Mouse (Mus musculus): ENCODE data around the gene Dstn.
A peak's percentile ranks its signal among the peaks of the same experiment; 100 is the strongest.

Dstn gene

DNA sequence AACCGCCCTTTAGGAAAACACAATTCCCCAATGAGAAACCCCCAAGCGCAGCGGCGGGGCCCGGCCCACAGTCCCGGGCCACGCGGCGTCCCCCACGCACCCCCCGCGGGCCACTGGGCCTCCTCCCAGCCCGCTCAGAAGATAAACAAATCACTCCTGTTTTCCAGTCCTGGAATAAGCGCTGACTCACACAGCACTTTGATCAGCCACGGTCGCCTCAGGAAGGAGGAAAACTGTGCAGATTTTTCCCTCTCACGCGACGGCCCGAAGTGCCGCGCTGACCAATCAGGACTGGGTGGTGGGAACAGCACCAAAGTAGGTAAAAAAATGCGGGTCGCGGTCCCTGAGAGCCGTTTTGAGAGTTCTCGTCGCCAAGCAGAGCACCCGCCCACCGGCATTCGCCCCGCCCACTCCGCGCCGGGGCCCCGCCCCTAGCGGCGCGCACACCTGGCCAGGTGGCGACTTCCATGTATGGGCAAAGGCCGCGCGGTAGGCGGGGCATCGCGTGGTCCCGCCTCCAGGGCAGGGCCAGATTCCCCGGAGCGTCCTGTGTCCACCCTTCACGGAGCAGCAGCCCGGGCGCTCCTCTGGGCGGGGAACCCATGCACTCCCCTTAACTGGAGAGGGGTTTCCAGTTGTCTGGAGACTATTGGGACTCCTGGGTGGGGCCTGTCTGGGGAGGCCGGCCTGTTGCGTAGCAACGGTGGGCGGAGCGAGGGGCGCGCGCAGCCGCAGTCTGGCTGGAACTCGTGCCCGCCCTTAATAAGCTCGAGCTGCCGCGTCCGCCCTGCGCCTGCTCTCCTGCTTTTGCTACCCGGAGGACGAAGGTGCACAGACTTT lies at the start of gene Dstn:
Gene Dstn (plus strand): TSS at position 561 of the 840 bp plus-strand sequence.
- DNase-seq (ENCODE audit: low spot score in 2 of 2): peak; percentile 95 to 97

DNA sequence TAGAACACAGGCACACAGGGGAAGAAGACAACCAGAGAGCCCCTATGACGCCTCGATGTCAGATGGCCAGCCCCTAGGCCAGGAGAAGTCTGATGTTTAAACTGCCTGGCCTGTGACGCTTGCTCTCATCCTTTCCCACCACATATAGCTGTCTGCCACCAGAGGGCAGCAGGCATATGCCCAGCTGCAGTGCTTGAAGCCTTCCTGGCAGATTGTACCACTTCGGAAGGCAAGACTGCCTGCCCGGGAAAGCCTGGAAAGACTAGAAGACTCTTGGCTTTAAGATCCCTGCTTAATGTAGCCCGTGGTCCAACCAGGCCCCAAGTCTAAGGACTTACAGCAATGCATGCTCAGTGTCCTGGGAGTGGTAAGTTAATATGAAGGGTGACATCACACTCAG lies 47.8 kb upstream of the Dstn start:
- peak; percentile 37 to 74 for DNase-seq (ENCODE audit: low spot score in 2 of 2)

DNA sequence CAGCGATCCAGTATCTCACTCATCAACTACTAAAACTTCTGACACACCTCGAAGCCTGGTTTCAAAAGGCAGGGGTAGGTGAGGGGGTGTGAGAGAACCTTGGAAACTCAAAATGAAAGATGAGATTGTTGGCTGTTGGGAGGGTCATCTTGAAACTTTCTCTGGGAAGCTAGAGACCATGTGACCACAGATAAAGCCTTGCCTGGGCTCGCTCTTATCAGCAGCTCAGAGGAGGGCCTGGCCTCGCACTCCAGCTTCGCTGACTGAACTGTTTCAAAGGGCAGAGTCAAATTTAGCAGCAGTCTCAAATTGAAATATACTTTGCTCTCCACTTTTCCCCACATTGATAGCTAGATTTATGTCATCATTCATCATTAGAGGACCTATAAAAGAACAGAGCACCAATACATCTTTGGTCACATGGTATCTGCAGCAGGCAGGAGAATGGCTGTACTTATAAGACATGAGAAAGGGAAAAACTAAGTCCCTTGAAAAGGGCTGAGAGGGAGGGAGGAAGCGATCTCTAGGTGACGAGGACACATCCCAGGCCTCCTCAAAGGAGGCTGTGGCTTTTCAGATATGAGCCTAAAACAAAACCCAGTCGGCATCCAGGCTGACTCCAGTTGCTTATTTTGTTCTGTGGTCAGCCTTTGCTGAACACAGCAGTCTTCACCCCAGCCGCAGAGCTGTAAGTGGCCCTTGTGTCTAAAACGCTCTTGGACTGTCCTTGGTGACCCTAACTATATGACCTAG lies 44.0 kb upstream of the Dstn start:
- no peak for DNase-seq (ENCODE audit: low spot score in 2 of 2)

DNA sequence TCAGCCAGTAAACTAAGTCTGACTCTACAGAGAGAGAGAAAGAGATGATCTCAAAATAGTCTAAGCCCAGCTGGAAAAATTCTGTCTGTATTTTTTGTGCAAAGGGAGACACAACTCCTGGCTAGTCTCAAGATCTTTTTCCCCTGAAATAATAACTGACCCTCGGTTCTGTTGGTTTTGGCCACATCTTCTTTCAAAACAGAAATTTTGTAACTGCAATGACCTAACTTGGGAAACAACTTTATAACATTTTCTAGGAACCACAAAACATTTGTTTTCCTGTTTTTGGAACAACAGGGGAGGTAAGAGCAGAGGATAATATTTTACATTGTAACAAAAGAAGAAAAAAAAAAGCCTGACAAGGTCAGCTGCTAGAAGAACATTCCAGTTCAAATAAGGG lies 39.1 kb upstream of the Dstn start:
- DNase-seq (ENCODE audit: low spot score in 2 of 2): no peak

DNA sequence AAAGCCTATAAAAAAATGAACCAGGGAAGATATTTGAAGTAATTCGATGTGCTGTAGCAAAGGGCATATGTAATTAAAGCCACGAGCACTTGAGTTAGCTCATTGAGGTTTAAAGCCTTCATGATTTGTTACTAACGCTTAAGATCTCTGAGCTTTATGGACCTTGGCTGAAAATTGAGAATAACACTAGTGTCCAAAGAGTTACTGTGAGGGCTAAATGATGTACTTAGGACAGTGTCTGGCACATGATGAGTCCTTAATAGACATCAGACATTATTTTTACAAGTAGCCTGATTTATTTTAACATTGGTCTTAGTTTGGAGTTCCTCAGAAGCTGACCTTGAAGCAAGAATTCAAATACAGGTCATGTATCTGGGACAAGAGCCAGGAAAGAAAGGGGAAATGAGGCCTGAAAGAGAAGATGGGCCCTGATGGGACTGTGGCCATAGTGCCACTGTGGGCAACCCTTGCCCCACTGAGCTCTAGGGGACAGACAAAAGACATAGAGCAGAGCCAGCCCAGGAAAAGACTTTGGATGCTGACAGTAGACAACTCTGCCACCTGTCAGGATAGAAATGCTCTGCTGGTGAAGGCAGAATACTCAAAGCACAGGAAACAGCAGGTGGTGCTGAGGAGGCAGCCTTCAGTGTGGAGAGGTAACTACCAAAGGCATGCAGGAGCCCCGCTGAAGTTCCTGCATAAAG lies 38.0 kb upstream of the Dstn start:
- no peak for DNase-seq (ENCODE audit: low spot score in 2 of 2)

DNA sequence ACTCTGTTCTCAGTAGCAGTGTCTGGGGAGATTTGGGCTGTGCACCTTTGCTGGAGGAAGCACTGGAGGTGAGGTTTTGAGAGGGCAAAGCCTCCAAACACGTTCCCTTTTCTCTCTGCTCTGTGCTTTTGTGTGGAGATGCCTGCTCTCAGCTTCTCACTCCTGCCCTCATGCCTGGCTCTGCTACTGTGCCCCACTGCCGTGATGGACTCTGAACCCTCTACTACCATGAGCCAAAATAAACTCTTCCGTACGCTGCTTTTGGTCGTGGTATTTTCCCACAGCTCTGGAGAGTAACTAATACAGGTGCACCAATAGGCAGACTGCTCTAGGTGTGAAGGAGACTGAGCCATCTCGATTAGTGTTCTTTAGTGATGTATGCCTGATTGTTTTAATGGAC lies 35.8 kb upstream of the Dstn start:
- DNase-seq (ENCODE audit: low spot score in 2 of 2): no peak

DNA sequence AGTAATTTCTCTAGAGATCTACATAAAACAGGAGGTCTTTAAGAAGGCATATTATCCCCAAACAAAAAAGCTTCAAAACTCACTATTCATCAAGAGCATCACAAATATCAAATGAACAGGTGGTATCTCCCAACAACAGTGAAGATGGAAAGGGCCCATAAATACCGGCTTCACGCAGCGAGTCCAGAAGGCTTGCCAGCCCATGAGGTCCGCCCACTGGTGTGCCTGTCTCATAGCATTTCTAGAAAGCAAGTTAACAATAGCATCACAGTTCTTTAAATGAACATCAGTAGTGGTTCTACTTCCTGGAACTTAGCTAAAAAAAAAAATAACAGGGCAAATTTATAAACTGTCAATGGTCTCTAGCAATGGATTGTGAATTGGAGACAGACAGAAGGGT lies 33.1 kb upstream of the Dstn start:
- DNase-seq (ENCODE audit: low spot score in 2 of 2): no peak

DNA sequence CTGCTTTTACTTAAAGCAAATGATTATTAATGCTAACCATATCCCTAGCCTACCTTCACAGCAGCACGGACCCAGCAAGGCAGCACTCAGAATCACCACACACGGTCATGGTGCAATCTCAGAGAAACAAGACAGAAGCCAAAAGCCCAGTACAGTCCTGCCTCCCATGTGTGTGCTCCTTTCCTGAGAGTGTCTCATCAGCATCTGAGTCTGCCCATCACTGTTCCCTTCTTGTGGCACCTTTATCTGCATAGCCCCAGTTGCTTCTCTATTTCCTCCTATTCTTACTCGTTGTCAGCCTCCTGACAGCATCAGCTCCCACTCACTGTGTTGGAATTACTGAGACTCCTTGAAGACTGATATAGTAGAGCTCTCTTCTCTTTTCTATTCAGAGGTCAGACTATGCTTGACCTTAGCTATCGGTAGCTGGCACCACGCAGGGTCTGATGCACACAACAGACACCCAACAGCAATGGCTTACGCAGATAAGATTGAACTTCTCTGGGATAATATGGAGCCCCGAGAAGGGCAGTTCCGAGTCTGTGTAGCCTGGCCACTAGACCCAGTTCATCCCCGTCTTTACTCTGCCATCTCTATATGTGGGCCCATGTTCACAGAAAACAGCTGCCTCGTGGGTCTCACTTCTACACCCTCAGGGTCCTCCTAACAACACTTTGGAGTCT lies 32.4 kb upstream of the Dstn start:
- DNase-seq (ENCODE audit: low spot score in 2 of 2): no peak

DNA sequence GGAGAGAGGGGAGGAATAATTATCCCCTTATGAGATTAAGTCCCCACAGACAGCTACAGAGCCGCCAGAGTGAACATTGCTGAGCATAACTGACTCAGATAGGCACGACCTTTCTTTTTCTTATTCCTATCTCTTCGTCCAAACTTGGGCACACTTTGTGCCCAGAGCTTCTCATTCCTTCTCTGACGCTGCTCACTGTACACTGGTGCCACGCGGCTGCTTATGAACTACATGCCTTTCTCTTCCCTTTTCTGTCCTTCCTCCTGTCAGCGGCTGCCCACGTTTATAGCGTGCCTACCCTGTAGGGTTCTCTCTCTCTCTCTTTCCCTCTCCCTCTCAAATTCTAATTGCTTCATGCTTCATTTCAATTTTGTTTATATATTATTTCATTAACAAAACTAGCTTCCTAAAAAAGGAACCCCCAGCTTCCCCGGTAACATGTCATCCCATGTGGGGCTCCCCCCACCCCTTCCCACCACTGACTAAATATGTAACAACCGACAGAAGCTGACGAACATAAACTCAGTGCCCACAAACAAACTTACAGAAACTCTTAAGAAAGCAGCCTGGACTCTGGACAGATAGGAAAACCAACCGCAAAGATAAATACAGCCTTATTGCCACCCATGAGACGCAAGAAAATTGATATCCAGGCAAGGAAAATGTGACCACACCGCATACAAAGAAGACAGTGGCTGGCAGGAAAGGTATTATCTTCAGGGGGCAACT lies 25.8 kb upstream of the Dstn start:
- no peak for DNase-seq (ENCODE audit: low spot score in 2 of 2)

DNA sequence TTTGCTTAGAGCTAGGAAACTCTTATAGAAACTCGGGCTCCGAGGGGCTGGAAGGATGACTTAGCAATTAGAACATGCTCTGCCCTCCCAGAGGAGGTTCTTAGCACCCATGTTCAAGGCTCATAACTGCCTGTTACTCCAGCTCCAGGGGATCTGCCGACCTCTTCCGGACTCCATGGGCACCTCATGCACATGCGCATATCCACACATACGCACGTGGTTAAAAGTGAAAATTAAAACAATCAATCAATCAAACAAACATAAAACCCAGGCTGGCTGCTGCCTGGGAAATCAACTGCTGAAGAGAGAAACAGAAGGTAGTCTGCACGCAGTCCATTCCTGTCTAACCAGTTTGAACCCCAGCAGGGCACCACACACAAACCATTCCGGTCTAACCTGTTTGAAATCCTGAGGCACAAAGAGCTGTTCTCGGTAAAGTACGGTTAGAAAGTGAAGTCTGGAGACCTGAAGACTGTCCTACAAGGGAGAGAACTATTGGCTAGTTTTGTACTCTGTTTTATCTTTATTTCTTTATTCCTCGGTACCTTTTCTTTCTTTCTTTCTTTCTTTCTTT lies 25.2 kb upstream of the Dstn start:
- no peak for DNase-seq (ENCODE audit: low spot score in 2 of 2)

DNA sequence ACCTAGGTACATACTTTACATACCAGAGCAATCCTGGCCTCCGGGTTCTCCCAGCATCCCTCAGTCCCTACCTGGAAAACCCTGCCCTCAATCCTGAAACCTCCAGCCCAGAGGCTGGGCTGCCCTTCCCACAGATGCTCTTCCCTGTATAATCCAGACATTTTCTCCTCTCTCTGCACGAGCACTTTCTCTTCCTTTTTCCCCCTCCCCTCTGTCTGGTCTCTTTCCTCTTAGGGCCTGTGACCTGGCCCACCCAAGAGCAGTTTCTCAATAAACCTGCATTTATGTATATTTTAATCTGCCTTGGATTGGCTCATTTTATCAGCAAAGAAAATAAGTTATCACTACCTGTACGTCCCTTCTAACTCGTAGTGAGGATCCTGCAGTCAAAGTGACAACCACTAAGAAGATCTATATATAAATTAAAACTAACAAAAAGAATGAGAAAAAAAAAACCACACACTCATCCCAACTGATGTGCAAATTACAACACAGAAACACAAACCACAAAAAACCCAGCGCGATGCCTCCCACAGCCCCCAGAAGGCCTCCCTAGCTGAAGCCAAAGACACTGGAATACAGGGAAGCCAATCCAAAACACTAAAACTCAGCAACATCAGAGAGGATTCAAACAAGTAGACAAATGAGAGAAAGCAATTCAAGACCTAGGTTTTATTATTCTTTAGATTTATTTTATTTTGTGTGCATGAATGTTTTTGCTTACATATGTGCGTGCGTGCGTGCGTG lies 23.6 kb upstream of the Dstn start:
- DNase-seq (ENCODE audit: low spot score in 2 of 2): no peak

DNA sequence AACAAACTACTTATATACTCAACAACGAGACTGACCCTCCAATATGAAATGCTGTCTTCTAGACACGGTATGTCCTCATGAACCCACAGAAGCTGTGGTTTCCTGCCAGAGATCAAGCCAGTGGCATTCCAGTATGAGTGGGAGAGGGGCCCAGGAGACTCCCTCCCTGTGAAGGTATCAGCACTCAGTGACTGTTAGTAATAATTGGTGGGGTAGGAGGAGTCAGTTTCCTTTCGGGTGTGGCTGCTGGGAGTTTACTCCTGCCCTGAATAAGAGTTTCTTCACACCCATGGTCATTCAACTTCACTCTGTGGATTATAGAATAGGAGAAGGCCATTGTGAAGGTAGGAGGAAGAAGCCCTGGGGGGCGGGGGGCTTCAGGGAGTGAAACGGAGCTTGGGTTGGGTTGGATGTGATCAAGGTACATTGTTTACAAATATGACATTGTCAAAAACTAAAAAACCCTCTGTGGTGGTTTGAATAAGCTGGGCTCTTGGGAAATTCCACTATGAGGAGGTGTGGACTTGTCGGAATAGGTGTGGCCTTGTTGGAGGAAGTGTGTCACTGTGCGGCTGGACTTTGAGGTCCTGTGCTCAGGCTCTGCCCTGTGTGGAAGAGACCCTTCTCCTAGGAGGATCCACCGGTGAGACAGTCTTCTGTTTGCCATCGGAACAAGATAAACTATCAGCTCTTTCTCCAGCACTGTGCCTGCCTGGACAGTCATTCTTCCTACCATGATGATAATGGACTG lies 15.5 kb upstream of the Dstn start:
- DNase-seq (ENCODE audit: low spot score in 2 of 2): no peak

DNA sequence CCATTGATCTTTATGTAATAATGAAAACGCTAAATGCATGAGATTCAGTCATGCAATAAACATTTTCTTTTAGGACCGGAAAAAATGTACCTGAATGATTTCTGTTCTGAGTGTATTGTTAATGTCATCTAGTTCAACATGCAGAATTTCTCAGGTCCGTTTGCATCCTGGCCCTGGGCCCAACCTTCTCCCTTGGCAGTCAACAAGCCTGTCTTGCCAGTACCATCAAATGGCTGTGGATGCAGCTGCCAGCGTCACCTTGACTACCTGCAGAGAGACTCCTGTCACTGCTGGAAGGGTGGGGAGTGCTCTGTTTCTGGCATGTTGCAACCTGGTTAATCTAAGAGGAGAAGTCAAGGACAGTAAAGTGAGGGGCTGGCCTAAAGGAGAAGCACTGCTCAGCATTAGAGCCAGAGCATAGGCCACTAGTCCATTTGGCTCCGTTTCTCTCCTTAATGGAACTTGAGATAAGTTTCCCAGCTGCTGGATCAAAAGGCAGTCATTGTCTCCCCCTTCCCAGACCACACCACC lies 14.2 kb upstream of the Dstn start:
- DNase-seq (ENCODE audit: low spot score in 2 of 2): no peak

DNA sequence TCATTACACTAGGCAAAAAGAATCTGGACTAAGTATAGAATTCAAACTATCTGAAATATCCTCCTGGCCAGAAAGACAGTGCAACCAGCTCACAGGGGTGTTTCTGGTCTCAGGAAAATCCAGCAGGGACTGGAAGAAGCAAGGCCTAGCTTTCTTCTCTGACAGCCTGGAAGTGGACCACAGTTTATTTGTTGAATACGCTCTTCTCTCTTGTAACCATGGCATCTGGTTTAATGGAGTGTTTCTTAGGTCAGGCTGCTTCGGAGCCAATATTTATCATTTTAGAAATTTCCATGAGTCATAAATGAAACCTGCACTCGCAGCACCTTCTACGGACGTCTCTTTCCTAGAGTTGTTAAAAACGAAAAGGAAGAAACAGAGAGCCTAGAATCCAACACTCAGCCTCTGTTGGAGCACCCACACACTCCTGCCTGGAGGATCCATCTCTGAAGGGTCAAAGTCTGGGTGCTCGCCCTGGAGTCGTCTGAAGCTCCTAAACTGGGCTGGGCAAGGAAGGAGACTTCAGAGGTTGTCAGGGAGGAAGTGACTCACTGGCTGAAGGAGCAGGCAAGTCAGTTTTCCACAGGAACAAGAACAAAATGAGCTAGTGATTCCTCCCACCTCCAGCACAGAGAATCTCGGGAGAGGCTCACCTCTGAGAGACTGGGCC lies 11.6 kb upstream of the Dstn start:
- DNase-seq (ENCODE audit: low spot score in 2 of 2): no peak

DNA sequence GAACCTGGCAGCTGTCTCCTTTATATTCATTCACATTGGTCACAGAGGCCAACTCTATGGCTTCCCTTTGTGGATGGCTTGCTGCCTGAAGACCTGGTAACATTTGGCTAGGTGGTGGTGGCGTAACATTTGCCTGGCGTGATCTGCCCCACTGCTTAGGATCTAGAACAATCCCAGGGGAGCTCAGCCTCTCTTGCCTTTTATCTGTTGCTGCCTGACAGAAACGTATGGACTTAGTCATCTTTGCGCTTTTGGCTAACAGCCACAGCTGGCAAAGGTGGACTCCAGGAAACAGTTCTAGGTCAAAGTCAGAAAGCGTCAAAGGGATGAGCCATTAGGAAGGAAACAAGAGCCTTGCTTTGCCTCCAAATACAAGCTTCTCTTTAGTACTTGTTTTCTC lies 10.2 kb upstream of the Dstn start:
- no peak for DNase-seq (ENCODE audit: low spot score in 2 of 2)

DNA sequence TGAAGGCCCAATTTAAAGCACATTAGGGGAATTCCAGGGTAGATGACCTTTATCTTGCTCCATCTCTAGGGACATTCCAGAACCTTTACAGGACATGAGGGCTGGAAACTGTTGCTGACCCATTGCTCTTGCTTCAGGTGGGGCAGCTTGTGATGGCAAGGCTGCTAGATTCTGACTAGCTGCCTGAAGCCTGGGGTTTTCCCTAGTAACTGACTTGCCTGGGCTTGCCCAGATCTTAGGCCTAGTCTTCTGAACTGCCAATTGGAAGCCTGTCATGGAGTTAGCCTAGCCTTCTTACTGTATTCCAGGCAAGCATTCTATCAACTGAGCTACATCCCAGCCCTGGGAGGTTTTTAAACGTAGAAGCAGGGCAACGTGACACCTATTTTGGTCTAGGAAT lies 5.9 kb upstream of the Dstn start:
- DNase-seq (ENCODE audit: low spot score in 2 of 2): no peak

DNA sequence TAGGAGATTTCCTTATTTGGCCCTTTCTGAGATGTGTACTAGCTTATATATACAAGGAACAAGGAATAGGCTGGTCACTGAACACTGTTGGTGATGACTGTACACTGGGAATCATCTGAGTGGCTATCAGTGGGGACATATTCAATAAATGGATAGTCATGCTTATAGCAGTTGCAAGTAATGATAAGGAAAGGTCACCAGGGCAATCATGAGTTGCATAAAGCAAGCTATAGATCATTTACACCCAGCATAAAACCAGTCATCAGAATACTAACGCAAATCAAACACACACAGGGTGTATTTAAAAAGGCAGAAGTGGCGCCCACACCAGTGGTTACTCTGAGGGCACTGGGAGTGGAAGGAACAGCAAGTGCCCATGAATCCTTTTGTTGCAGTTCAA lies 2.9 kb upstream of the Dstn start:
- no peak for DNase-seq (ENCODE audit: low spot score in 2 of 2)

DNA sequence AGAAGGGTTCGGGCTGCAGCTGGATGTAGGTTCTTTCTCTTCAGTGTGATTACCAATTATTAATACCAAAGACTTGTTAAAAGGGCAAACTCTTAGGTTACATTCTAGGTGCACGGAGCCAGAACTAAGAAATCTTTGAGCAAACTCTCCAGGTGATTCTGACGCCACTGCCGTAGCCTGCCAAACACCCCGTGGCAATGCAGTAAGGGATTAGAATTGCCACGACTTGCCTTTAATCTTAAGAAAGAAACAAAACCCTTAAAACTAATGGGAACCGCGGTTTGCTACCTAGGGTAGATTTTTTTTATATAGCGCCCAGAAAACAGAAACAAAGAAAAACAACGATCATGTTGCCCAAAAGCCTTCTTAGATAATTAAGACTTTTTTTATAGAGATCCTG lies 899 bp upstream of the Dstn start:
- no peak for DNase-seq (ENCODE audit: low spot score in 2 of 2)

All from spleen, postnatal 10 days (tissue).